Mouse (Mus musculus): Measurements from ENCODE around the gene Igsf6.
"Not testable (repeated sequence)": the region's sequence is repeated elsewhere in the genome, so short reads cannot be mapped to it uniquely, and the experiment has no call there.

Igsf6 gene

GRCm38 (mm10) chr7:121059477-121060218, 14.7 kb downstream of the Igsf6 start:
- DNase-seq (ENCODE audit: low spot score) = no peak

- no peak for DNase-seq (ENCODE audit: low spot score)
These were observed 21.3 kb downstream of the Igsf6 start for GRCm38 (mm10) chr7:121053071-121053470.

GRCm38 (mm10) chr7:121047624-121048023, 26.7 kb downstream of the Igsf6 start:
- no peak for DNase-seq (ENCODE audit: low spot score)

GRCm38 (mm10) chr7:121045671-121046453, 28.5 kb downstream of the Igsf6 start:
- no peak for DNase-seq (ENCODE audit: low spot score)

- DNase-seq (ENCODE audit: low spot score) = no peak
These were observed 30.1 kb downstream of the Igsf6 start for GRCm38 (mm10) chr7:121044251-121044650.

GRCm38 (mm10) chr7:121043510-121043909, 30.9 kb downstream of the Igsf6 start:
- DNase-seq (ENCODE audit: low spot score) = no peak

- DNase-seq (ENCODE audit: low spot score) = no peak
These were observed 31.4 kb downstream of the Igsf6 start for GRCm38 (mm10) chr7:121043004-121043403.

GRCm38 (mm10) chr7:121041989-121042388, 32.4 kb downstream of the Igsf6 start:
- no peak for DNase-seq (ENCODE audit: low spot score)

GRCm38 (mm10) chr7:121040595-121040994, 33.8 kb downstream of the Igsf6 start:
- DNase-seq (ENCODE audit: low spot score) = no peak

- DNase-seq (ENCODE audit: low spot score) = no peak
These were observed 39.1 kb downstream of the Igsf6 start for GRCm38 (mm10) chr7:121035161-121035721.

- DNase-seq (ENCODE audit: low spot score) = no peak
These were observed 39.7 kb downstream of the Igsf6 start for GRCm38 (mm10) chr7:121034701-121035141.

- peak; percentile 91 for DNase-seq (ENCODE audit: low spot score)
These were observed 40.3 kb downstream of the Igsf6 start, which contains the start of gene Mettl9 for GRCm38 (mm10) chr7:121033856-121034652. TSS of gene Mettl9 (plus strand) at chr7:121034445.

- DNase-seq (ENCODE audit: low spot score) = not testable (repeated sequence)
These were observed 44.4 kb downstream of the Igsf6 start for GRCm38 (mm10) chr7:121029947-121030346.

GRCm38 (mm10) chr7:121026300-121026699, 48.1 kb downstream of the Igsf6 start:
- DNase-seq (ENCODE audit: low spot score) = no peak

GRCm38 (mm10) chr7:121025221-121026008, 49.0 kb downstream of the Igsf6 start:
- DNase-seq (ENCODE audit: low spot score) = no peak

GRCm38 (mm10) chr7:121020277-121020676, 54.1 kb downstream of the Igsf6 start:
- no peak for DNase-seq (ENCODE audit: low spot score)

- DNase-seq (ENCODE audit: low spot score) = no peak
These were observed 55.6 kb downstream of the Igsf6 start for GRCm38 (mm10) chr7:121018778-121019177.

GRCm38 (mm10) chr7:121014486-121014885, 59.9 kb downstream of the Igsf6 start:
- no peak for DNase-seq (ENCODE audit: low spot score)

Measured in ovary, adult 18-20 months (tissue).